Mouse (Mus musculus) MEL (cell line): ENCODE results near the gene Rps26.

Source experiments
- CHD1 ChIP-seq: IDR thresholded peaks from 2 replicates; pipeline ENCODE4 v1.6.1; 2012; ENCODE audit warnings: low read depth, mild to moderate bottlenecking, inconsistent platforms, low read length, improper control_type of control experiment
- CTCF ChIP-seq, 3 experiments: IDR thresholded peaks in 2 of 3; conservative IDR thresholded peaks in 1 of 3; 2 replicates each; pipeline ENCODE4 v1.5.1; 2011 to 2012; ENCODE audit warnings: low read length in 3 of 3, low read depth in 2 of 3, mild to moderate bottlenecking in 2 of 3, improper control_type of control experiment in 1 of 3, inconsistent platforms in 1 of 3, mixed read lengths in 1 of 3, moderate library complexity in 1 of 3; ENCODE audit not compliant: control insufficient read depth in 1 of 3, insufficient read depth in 1 of 3, poor library complexity in 1 of 3, severe bottlenecking in 1 of 3
- GATA1 ChIP-seq: IDR thresholded peaks from 2 replicates; pipeline ENCODE4 v1.6.1; 2011; ENCODE audit warnings: low read depth, low read length, improper control_type of control experiment
- JUND ChIP-seq: IDR thresholded peaks from 2 replicates; pipeline ENCODE4 v1.6.1; 2011; ENCODE audit warnings: low read depth, mild to moderate bottlenecking, improper control_type of control experiment, low read length
- KAT2A ChIP-seq: conservative IDR thresholded peaks from 2 replicates; pipeline ENCODE4 v1.6.1; 2012; ENCODE audit warnings: low read depth, low read length, improper control_type of control experiment, inconsistent platforms
- MAX ChIP-seq: IDR thresholded peaks from 2 replicates; pipeline ENCODE4 v1.6.1; 2011; ENCODE audit warnings: low read length, improper control_type of control experiment
- MXI1 ChIP-seq: IDR thresholded peaks from 2 replicates; pipeline ENCODE4 v1.6.1; 2011; ENCODE audit warnings: mild to moderate bottlenecking, low read depth, low read length, improper control_type of control experiment
- POLR2A ChIP-seq, 2 experiments: IDR thresholded peaks; 2 replicates each; pipeline ENCODE4 v1.6.1; 2011 to 2012; ENCODE audit warnings: low read length in 2 of 2, mild to moderate bottlenecking in 2 of 2, control low read depth in 1 of 2, improper control_type of control experiment in 1 of 2, low read depth in 1 of 2, moderate library complexity in 1 of 2; ENCODE audit not compliant: control insufficient read depth in 1 of 2, insufficient read depth in 1 of 2, poor library complexity in 1 of 2
- POLR2AphosphoS5 ChIP-seq: IDR thresholded peaks from 2 replicates; pipeline ENCODE4 v1.6.1; 2012; ENCODE audit warnings: low read depth, borderline replicate concordance, mild to moderate bottlenecking, inconsistent platforms, low read length, moderate library complexity, mixed read lengths
- TCF12 ChIP-seq: IDR thresholded peaks from 2 replicates; pipeline ENCODE4 v1.6.1; 2014; ENCODE audit warnings: low read depth, mild to moderate bottlenecking, inconsistent platforms, low read length, improper control_type of control experiment, moderate library complexity
- ZC3H11A ChIP-seq: IDR thresholded peaks from 2 replicates; pipeline ENCODE4 v1.6.1; 2012; ENCODE audit warnings: low read depth, mild to moderate bottlenecking, inconsistent platforms, low read length, improper control_type of control experiment
- ZKSCAN1 ChIP-seq: IDR thresholded peaks from 2 replicates; pipeline ENCODE4 v1.6.1; 2012; ENCODE audit warnings: low read depth, mild to moderate bottlenecking, inconsistent platforms, low read length, improper control_type of control experiment, moderate library complexity
- ZMIZ1 ChIP-seq: IDR thresholded peaks from 2 replicates; pipeline ENCODE4 v1.6.1; 2012; ENCODE audit warnings: low read depth, mild to moderate bottlenecking, inconsistent platforms, low read length, improper control_type of control experiment, moderate library complexity

- no peak for TF ChIP-seq POLR2AphosphoS5
- no peak for TF ChIP-seq CHD1
- TF ChIP-seq CTCF (IDR thresholded peaks at IDR 0.05 in 2 of 3, conservative IDR thresholded peaks at IDR 0.05 in 1 of 3; ENCODE audit: control insufficient read depth in 1 of 3, insufficient read depth in 1 of 3, low read depth in 2 of 3, low read length in 3 of 3, poor library complexity in 1 of 3, severe bottlenecking in 1 of 3) = no peak
- no peak for TF ChIP-seq MXI1
- TF ChIP-seq ZKSCAN1 = no peak
- TF ChIP-seq MAX = no peak
- TF ChIP-seq GATA1 = no peak
- TF ChIP-seq ZC3H11A = no peak
- no peak for TF ChIP-seq POLR2A (IDR thresholded peaks at IDR 0.05; ENCODE audit: control insufficient read depth in 1 of 2, insufficient read depth in 1 of 2, low read depth in 1 of 2, low read length in 2 of 2, poor library complexity in 1 of 2)
- no peak for TF ChIP-seq JUND
- no peak for TF ChIP-seq ZMIZ1
- no peak for TF ChIP-seq TCF12
- TF ChIP-seq KAT2A = no peak
Measured at GRCm38 (mm10) chr10:128618570-128618969, 8.0 kb downstream of the Rps26 start.
